7 mouse cellular contexts compared by ENCODE assay signal in genomic region chr4:107163756-107164587, GRCm38 (mm10). TPM values are rescaled to one million over a fixed set of nuclear protein-coding genes. Genes with fewer than 3 reads are reported as not detected.
A peak's percentile ranks its signal among the peaks of the same experiment; 100 is the strongest.
DNase-seq lines count a peak whose midpoint lies in the region; ATAC-seq and TF ChIP-seq lines count a peak whose summit lies in the region.

No protein-coding gene starts in this region.

- peak; percentile 98 for TF ChIP-seq CTCF in gastrocnemius, adult 2 months (IDR thresholded peaks at IDR 0.05)

- H3K27me3 ChIP-seq in midbrain, embryonic 12.5 days, result no peaks in the 10 kb centered on the region

- WGBS in midbrain, embryonic 12.5 days, result 43% methylated on average over 9 of the region's 9 CpGs

- no peaks in the 10 kb centered on the region for H3K4me1 ChIP-seq in midbrain, embryonic 12.5 days

- no peak overlapping the region for H3K4me3 ChIP-seq in gastrocnemius, adult 2 months
- H3K4me3 ChIP-seq in midbrain, embryonic 12.5 days, result no peak overlapping the region

- H3K36me3 ChIP-seq in midbrain, embryonic 12.5 days, result peaks cover 13% of the 10 kb centered on the region

- no peaks in the 10 kb centered on the region for H3K9me3 ChIP-seq in midbrain, embryonic 12.5 days

- no peak overlapping the region for H3K9ac ChIP-seq in midbrain, embryonic 12.5 days (replicated peaks)

- intact Hi-C loops in gastrocnemius, adult 2 months (cut with DNase I), result loop anchor here (1.0 to 10.0 kb wide), 6 partner anchors 97 to 412 kb away; partner anchors contain the start of genes Acot11, Cyb5rl and Mrpl37
- intact Hi-C loops in left cerebral cortex, postnatal 4 days (cut with DNase I), result loop anchor here (2.0 to 5.0 kb wide), 5 partner anchors 97 to 552 kb away; partner anchors contain the start of genes Cyb5rl, Mrpl37 and Ssbp3

- no peak overlapping the region for H3K4me2 ChIP-seq in midbrain, embryonic 12.5 days (replicated peaks)

- DNase-seq in adrenal gland, adult (ENCODE audit: inconsistent age in 2 of 2, low spot score in 1 of 2), result peak; percentile 64 to 90
- DNase-seq in cerebellum, postnatal 36 days, result peak; percentile 74 to 83
- DNase-seq in gastrocnemius, adult 2 months, result peak; percentile 62
- peak; percentile 48 for DNase-seq in kidney, adult 11 months
- peak; percentile 67 for DNase-seq in left cerebral cortex, postnatal 4 days
- peak; percentile 49 to 50 for DNase-seq in right cerebral cortex, postnatal 36 days (ENCODE audit: low spot score in 2 of 2)

- peak; percentile 79 for ATAC-seq in midbrain, embryonic 12.5 days (ENCODE audit: low FRiP score, low read depth)

- no peak overlapping the region for H3K27ac ChIP-seq in gastrocnemius, adult 2 months
- peak overlapping the region; percentile 54; the same call in 1 of the 2 replicates for H3K27ac ChIP-seq in midbrain, embryonic 12.5 days (replicated peaks)

RNA-seq across cellular contexts. Expression of gene Tmem59, which starts 14.2 kb away (rescaled TPM):
- 10 to 100 TPM; 68.2 to 84.3 TPM for total RNA-seq in gastrocnemius, adult 2 months (2021)
- total RNA-seq in left cerebral cortex, postnatal 4 days (2021), result 100 to 1,000 TPM; 115 to 118 TPM
- polyA plus RNA-seq in midbrain, embryonic 12.5 days (2016; fragmentation: Nextera tagmentation; extraction: Ambion mirVana), result 327 and 347 TPM in 2 replicates

RNA-seq across cellular contexts. Expression of gene Tceanc2, which starts 14.9 kb away (rescaled TPM):
- total RNA-seq in gastrocnemius, adult 2 months (2021), result 10 to 100 TPM; 12.6 to 13.2 TPM
- total RNA-seq in left cerebral cortex, postnatal 4 days (2021), result 10 to 100 TPM; 24.4 to 27.4 TPM
- 28.3 and 37.2 TPM in 2 replicates for polyA plus RNA-seq in midbrain, embryonic 12.5 days (2016; fragmentation: Nextera tagmentation; extraction: Ambion mirVana)

RNA-seq across cellular contexts. Expression of gene Ldlrad1, which starts 45.0 kb away (rescaled TPM):
- not detected for total RNA-seq in gastrocnemius, adult 2 months (2021)
- not detected for total RNA-seq in left cerebral cortex, postnatal 4 days (2021)
- polyA plus RNA-seq in midbrain, embryonic 12.5 days (2016; fragmentation: Nextera tagmentation; extraction: Ambion mirVana), result not detected in 2 replicates
